Mouse (Mus musculus) liver, embryonic 14.5 days (tissue): ENCODE data around the gene Cib2.

Experiments
- CTCF ChIP-seq: IDR thresholded peaks from 2 replicates; pipeline ENCODE4 v1.5.1; 2016; ENCODE audit warnings: antibody characterized with exemption, low read depth, control low read depth
- EP300 ChIP-seq: IDR thresholded peaks from 2 replicates; pipeline ENCODE4 v1.6.1; 2016; ENCODE audit warnings: antibody characterized with exemption, low read depth

DNA sequence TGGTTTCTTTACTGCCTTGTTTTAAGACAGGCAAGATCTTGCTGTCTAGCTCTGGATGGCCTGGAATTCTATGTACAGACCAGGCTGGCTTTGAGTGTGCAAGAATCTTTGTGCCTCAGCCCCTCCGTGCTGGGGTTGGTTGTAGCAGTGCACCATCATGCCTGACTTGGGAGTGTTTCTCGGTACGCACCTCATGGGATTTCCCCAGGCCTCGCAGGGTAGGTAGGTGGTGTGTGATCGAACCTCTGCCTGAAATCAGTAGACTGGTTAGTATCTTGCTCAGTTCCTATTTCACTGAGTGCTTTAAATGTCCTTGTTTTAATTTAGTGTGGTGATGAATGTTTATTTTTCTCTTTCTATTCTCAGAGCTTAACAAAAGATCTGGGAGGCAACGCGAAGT, 42.9 kb upstream of the Cib2 start:
- no peak for TF ChIP-seq EP300
- TF ChIP-seq CTCF: no peak
